Mouse (Mus musculus) thymus, adult 2 months (tissue): ENCODE data around the gene Cryl1. TPM values are rescaled to one million over a fixed set of nuclear protein-coding genes. Genes with fewer than 3 reads are reported as not detected.

Experiments used
- DNase-seq: peaks from one replicate; pipeline ENCODE4 v3.0.0; 2021
- H3K27ac ChIP-seq: fragments of 200-500 bp; 2 replicates; pipeline ENCODE4 v1.5.1; 2012; ENCODE audit warnings: low read length, control low read depth; ENCODE audit not compliant: control insufficient read depth, insufficient read depth
- H3K27me3 ChIP-seq: fragments of 200-500 bp; 2 replicates; pipeline ENCODE4 v1.6.1; 2012; ENCODE audit warnings: mild to moderate bottlenecking, low read length, moderate library complexity, mixed read lengths; ENCODE audit not compliant: control insufficient read depth, insufficient read depth
- H3K36me3 ChIP-seq: fragments of 200-500 bp; 2 replicates; pipeline ENCODE4 v1.6.1; 2012; ENCODE audit warnings: mild to moderate bottlenecking, low read length, moderate library complexity; ENCODE audit not compliant: control insufficient read depth, insufficient read depth
- H3K4me1 ChIP-seq: fragments of 200-500 bp; replicated peaks from 2 replicates; pipeline ENCODE4 v1.6.1; 2012; ENCODE audit warnings: low read length; ENCODE audit not compliant: control insufficient read depth, insufficient read depth
- H3K4me3 ChIP-seq: fragments of 200-500 bp; 2 replicates; pipeline ENCODE4 v1.5.1; 2012; ENCODE audit warnings: mild to moderate bottlenecking, low read length, control low read depth, moderate library complexity; ENCODE audit not compliant: control insufficient read depth, insufficient read depth
- CTCF ChIP-seq: fragments of 200-500 bp; IDR thresholded peaks from 2 replicates; pipeline ENCODE4 v1.5.1; 2012; ENCODE audit warnings: mild to moderate bottlenecking, control low read depth, low read length, moderate library complexity, borderline replicate concordance; ENCODE audit not compliant: control insufficient read depth, poor library complexity, insufficient read depth; ENCODE audit errors: extremely low read depth
- POLR2A ChIP-seq: fragments of 200-500 bp; IDR thresholded peaks from 2 replicates; pipeline ENCODE4 v1.6.1; 2012; ENCODE audit warnings: mild to moderate bottlenecking, low read length, control low read depth, moderate library complexity; ENCODE audit not compliant: control insufficient read depth, poor library complexity, insufficient read depth; ENCODE audit errors: extremely low read depth
- WGBS: fragments of 180-500 bp; shearing (Covaris S2); methylation state at CpG from one replicate; pipeline ENCODE4 v1.1.7; 2018; 5-methylcytosine and 5-hydroxymethylcytosine counted together
- polyA plus RNA-seq: library from polyadenylated mRNA; depleted of rRNA; stranded (reverse); fragments of >200 nt; gene quantifications from 2 replicates; pipeline ENCODE4 v1.2.3, GENCODE M21; 2012

Gene Cryl1
- polyA plus RNA-seq, 1 experiment, result 40.1 TPM

- WGBS, result 91% methylated on average over 5 of the region's 5 CpGs
- no peaks in the 10 kb centered on the region for H3K27me3 ChIP-seq
- no peak for TF ChIP-seq CTCF
- H3K27ac ChIP-seq, result no peak overlapping the region
- DNase-seq, result no peak
- no peak overlapping the region for H3K4me3 ChIP-seq
- no peaks in the 10 kb centered on the region for H3K36me3 ChIP-seq
- no peaks in the 10 kb centered on the region for H3K4me1 ChIP-seq
Measured at GRCm38 (mm10) chr14:57283816-57284215, 114.5 kb downstream of the Cryl1 start.

GRCm38 (mm10) chr14:57282591-57282990, 115.7 kb downstream of the Cryl1 start:
- Histone ChIP-seq H3K36me3 (no peaks in the 10 kb centered on the region), H3K4me3 (no peak overlapping the region), H3K27ac (no peak overlapping the region), H3K27me3 (no peaks in the 10 kb centered on the region), H3K4me1 (no peaks in the 10 kb centered on the region)
- TF ChIP-seq CTCF (no peak), POLR2A (no peak)
- DNase-seq, result no peak
- 78% methylated on average over 2 of the region's 2 CpGs for WGBS

- 54% methylated on average over 3 of the region's 3 CpGs for whole genome bisulfite sequencing
Measured at GRCm38 (mm10) chr14:57280835-57281234, 117.5 kb downstream of the Cryl1 start.

GRCm38 (mm10) chr14:57276481-57277012, 121.8 kb downstream of the Cryl1 start:
- H3K4me3 ChIP-seq, result no peak overlapping the region
- H3K4me1 ChIP-seq, result no peaks in the 10 kb centered on the region
- no peaks in the 10 kb centered on the region for H3K36me3 ChIP-seq
- TF ChIP-seq POLR2A, result no peak
- TF ChIP-seq CTCF, result no peak
- DNase-seq, result no peak
- H3K27me3 ChIP-seq, result no peaks in the 10 kb centered on the region
- H3K27ac ChIP-seq, result no peak overlapping the region
- 93% methylated on average over 7 of the region's 7 CpGs for WGBS

More at GRCm38 (mm10) chr14:57280835-57281234, 117.5 kb downstream of the Cryl1 start:
- Histone ChIP-seq H3K27ac (no peak overlapping the region), H3K36me3 (no peaks in the 10 kb centered on the region), H3K27me3 (no peaks in the 10 kb centered on the region), H3K4me1 (no peaks in the 10 kb centered on the region), H3K4me3 (no peak overlapping the region)
- DNase-seq, result no peak
- TF ChIP-seq CTCF (no peak), POLR2A (no peak)

GRCm38 (mm10) chr14:57272341-57272740, 126.0 kb downstream of the Cryl1 start:
- Histone ChIP-seq H3K4me1 (no peaks in the 10 kb centered on the region), H3K4me3 (no peak overlapping the region), H3K27ac (no peak overlapping the region), H3K27me3 (no peaks in the 10 kb centered on the region), H3K36me3 (no peaks in the 10 kb centered on the region)
- DNase-seq, result no peak
- 96% methylated on average over 1 of the region's 1 CpGs for WGBS
- no peak for TF ChIP-seq POLR2A
- TF ChIP-seq CTCF, result no peak

GRCm38 (mm10) chr14:57271861-57272260, 126.5 kb downstream of the Cryl1 start:
- H3K27me3 ChIP-seq, result no peaks in the 10 kb centered on the region
- no peak overlapping the region for H3K4me3 ChIP-seq
- H3K36me3 ChIP-seq, result no peaks in the 10 kb centered on the region
- no peak for DNase-seq
- H3K27ac ChIP-seq, result no peak overlapping the region
- no peaks in the 10 kb centered on the region for H3K4me1 ChIP-seq
- WGBS, result 100% methylated on average over 1 of the region's 1 CpGs
- TF ChIP-seq CTCF (no peak), POLR2A (no peak)

GRCm38 (mm10) chr14:57268900-57269299, 129.4 kb downstream of the Cryl1 start:
- DNase-seq, result no peak
- whole genome bisulfite sequencing, result 91% methylated on average over 3 of the region's 3 CpGs
- TF ChIP-seq POLR2A, result no peak
- TF ChIP-seq CTCF, result no peak
- Histone ChIP-seq H3K4me3 (no peak overlapping the region), H3K27me3 (no peaks in the 10 kb centered on the region), H3K36me3 (no peaks in the 10 kb centered on the region), H3K4me1 (peaks cover 2% of the 10 kb centered on the region; the same call in 1 of the 2 replicates), H3K27ac (no peak overlapping the region)
